Mouse (Mus musculus) thymus, adult 2 months (tissue): ENCODE results near the gene Mid1.
"Not testable (repeated sequence)": the region's sequence is repeated elsewhere in the genome, so short reads cannot be mapped to it uniquely, and the experiment has no call there.

Experiments
- CTCF ChIP-seq: fragments of 200-500 bp; IDR thresholded peaks from 2 replicates; pipeline ENCODE4 v1.5.1; 2012; ENCODE audit warnings: mild to moderate bottlenecking, control low read depth, low read length, moderate library complexity, borderline replicate concordance; ENCODE audit not compliant: control insufficient read depth, poor library complexity, insufficient read depth; ENCODE audit errors: extremely low read depth
- POLR2A ChIP-seq: fragments of 200-500 bp; IDR thresholded peaks from 2 replicates; pipeline ENCODE4 v1.6.1; 2012; ENCODE audit warnings: mild to moderate bottlenecking, low read length, control low read depth, moderate library complexity; ENCODE audit not compliant: control insufficient read depth, poor library complexity, insufficient read depth; ENCODE audit errors: extremely low read depth

- TF ChIP-seq CTCF, POLR2A: not testable (repeated sequence)
These were observed 288.8 kb downstream of the Mid1 start for GRCm38 (mm10) chrX:169973806-169974205.
